Mouse (Mus musculus): ENCODE data around the gene Dgki. TPM values are rescaled to one million over a fixed set of nuclear protein-coding genes. Genes with fewer than 3 reads are reported as not detected.

Dgki gene
- total RNA-seq, 1 experiment: 0.94 TPM

DNA sequence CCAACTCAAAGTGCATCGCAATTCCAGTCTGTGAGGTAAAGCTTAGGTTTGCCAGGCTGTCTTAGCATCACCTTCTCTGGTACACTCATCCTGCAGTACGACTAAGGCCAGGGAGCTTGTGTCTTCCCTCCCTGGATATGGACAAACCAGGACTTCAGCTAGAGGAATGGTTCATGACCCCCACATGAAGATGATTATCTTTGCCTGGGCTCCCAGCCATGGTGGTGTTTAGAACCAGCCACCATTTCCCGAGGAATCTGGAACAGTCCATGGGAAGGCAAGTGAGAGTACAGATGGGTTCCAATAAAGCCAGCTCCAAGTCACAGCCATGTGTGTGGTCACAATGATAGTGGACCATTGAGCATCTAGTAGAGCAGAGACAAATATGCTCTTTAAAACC, 427.1 kb downstream of the Dgki start:
- Histone ChIP-seq H3K4me1 (ENCODE audit: control insufficient read depth in 2 of 2, insufficient read depth in 2 of 2, low read length in 2 of 2, poor library complexity in 1 of 2) (no peaks in the 10 kb centered on the region), H3K27ac (ENCODE audit: insufficient read depth, low read depth, low read length, poor library complexity, severe bottlenecking) (no peak overlapping the region), H3K9ac (ENCODE audit: insufficient read depth, low read depth, low read length, poor library complexity, severe bottlenecking) (no peak overlapping the region), H3K36me3 (ENCODE audit: control insufficient read depth, insufficient read depth, low read length, poor library complexity, severe bottlenecking) (no peaks in the 10 kb centered on the region), H3K4me3 (ENCODE audit: insufficient read depth in 1 of 2, low read depth in 1 of 2, low read length in 2 of 2, poor library complexity in 1 of 2, severe bottlenecking in 1 of 2) (no peak overlapping the region), H3K9me3 (ENCODE audit: control insufficient read depth, insufficient read depth, low read depth, low read length) (no peaks in the 10 kb centered on the region)
- no peak for TF ChIP-seq ZC3H11A (IDR thresholded peaks at IDR 0.05; ENCODE audit: borderline replicate concordance, low read depth, low read length)
- no peak for TF ChIP-seq CHD2 (IDR thresholded peaks at IDR 0.05; ENCODE audit: low read depth, low read length)
- no peak for TF ChIP-seq HCFC1 (IDR thresholded peaks at IDR 0.05; ENCODE audit: borderline replicate concordance, insufficient read depth, low read length)
- no peak for TF ChIP-seq ZNF384 (IDR thresholded peaks at IDR 0.05; ENCODE audit: low read depth, low read length)
- no peak for TF ChIP-seq MAFK (IDR thresholded peaks at IDR 0.05; ENCODE audit: insufficient read depth, low read depth, low read length)
- no peak for DNase-seq (ENCODE audit: low read depth, low spot score)
- in situ Hi-C loops (cut with MboI; ENCODE audit: low sequenced_read_pairs in 2 of 2, unreplicated experiment in 2 of 2): no loop called here

- H3K4me1 ChIP-seq (ENCODE audit: control insufficient read depth in 2 of 2, insufficient read depth in 2 of 2, low read length in 2 of 2, poor library complexity in 1 of 2): no peaks in the 10 kb centered on the region
- H3K36me3 ChIP-seq (ENCODE audit: control insufficient read depth, insufficient read depth, low read length, poor library complexity, severe bottlenecking): no peaks in the 10 kb centered on the region
- H3K9ac ChIP-seq (ENCODE audit: insufficient read depth, low read depth, low read length, poor library complexity, severe bottlenecking): no peak overlapping the region
- in situ Hi-C loops (cut with MboI; ENCODE audit: low sequenced_read_pairs in 2 of 2, unreplicated experiment in 2 of 2): no loop called here
- H3K27ac ChIP-seq (ENCODE audit: insufficient read depth, low read depth, low read length, poor library complexity, severe bottlenecking): no peak overlapping the region
- no peaks in the 10 kb centered on the region for H3K9me3 ChIP-seq (ENCODE audit: control insufficient read depth, insufficient read depth, low read depth, low read length)
- no peak overlapping the region for H3K4me3 ChIP-seq (ENCODE audit: insufficient read depth in 1 of 2, low read depth in 1 of 2, low read length in 2 of 2, poor library complexity in 1 of 2, severe bottlenecking in 1 of 2)
- TF ChIP-seq CHD2 (IDR thresholded peaks at IDR 0.05; ENCODE audit: low read depth, low read length) (no peak), MAFK (IDR thresholded peaks at IDR 0.05; ENCODE audit: insufficient read depth, low read depth, low read length) (no peak), ZC3H11A (IDR thresholded peaks at IDR 0.05; ENCODE audit: borderline replicate concordance, low read depth, low read length) (no peak), ZNF384 (IDR thresholded peaks at IDR 0.05; ENCODE audit: low read depth, low read length) (no peak), HCFC1 (IDR thresholded peaks at IDR 0.05; ENCODE audit: borderline replicate concordance, insufficient read depth, low read length) (no peak)
- DNase-seq (ENCODE audit: low read depth, low spot score): no peak
These were observed 431.8 kb downstream of the Dgki start for GRCm38 (mm10) chr6:36868217-36868616.

GRCm38 (mm10) chr6:36858258-36859041, 441.5 kb downstream of the Dgki start:
- Histone ChIP-seq H3K27ac (ENCODE audit: insufficient read depth, low read depth, low read length, poor library complexity, severe bottlenecking) (peak overlapping the region; percentile 98), H3K9ac (ENCODE audit: insufficient read depth, low read depth, low read length, poor library complexity, severe bottlenecking) (no peak overlapping the region)
- in situ Hi-C loops (cut with MboI; ENCODE audit: low sequenced_read_pairs in 2 of 2, unreplicated experiment in 2 of 2): no loop called here

GRCm38 (mm10) chr6:36857627-36858257, 442.2 kb downstream of the Dgki start:
- H3K27ac ChIP-seq (ENCODE audit: insufficient read depth, low read depth, low read length, poor library complexity, severe bottlenecking): peak overlapping the region; percentile 53; the same call in 1 of the 2 replicates
- in situ Hi-C loops (cut with MboI; ENCODE audit: low sequenced_read_pairs in 2 of 2, unreplicated experiment in 2 of 2): no loop called here
- no peak overlapping the region for H3K9ac ChIP-seq (ENCODE audit: insufficient read depth, low read depth, low read length, poor library complexity, severe bottlenecking)
- DNase-seq (ENCODE audit: low read depth, low spot score): no peak
- no peak overlapping the region for H3K4me3 ChIP-seq (ENCODE audit: insufficient read depth in 1 of 2, low read depth in 1 of 2, low read length in 2 of 2, poor library complexity in 1 of 2, severe bottlenecking in 1 of 2)
- TF ChIP-seq HCFC1 (IDR thresholded peaks at IDR 0.05; ENCODE audit: borderline replicate concordance, insufficient read depth, low read length) (no peak), MAFK (IDR thresholded peaks at IDR 0.05; ENCODE audit: insufficient read depth, low read depth, low read length) (peak; percentile 73), ZNF384 (IDR thresholded peaks at IDR 0.05; ENCODE audit: low read depth, low read length) (peak; percentile 98), ZC3H11A (IDR thresholded peaks at IDR 0.05; ENCODE audit: borderline replicate concordance, low read depth, low read length) (no peak)
- H3K4me1 ChIP-seq (ENCODE audit: control insufficient read depth in 2 of 2, insufficient read depth in 2 of 2, low read length in 2 of 2, poor library complexity in 1 of 2): peaks cover 0 to 7% of the 10 kb centered on the region in 2 experiments; a peak in 1 of 4 replicates
- no peaks in the 10 kb centered on the region for H3K36me3 ChIP-seq (ENCODE audit: control insufficient read depth, insufficient read depth, low read length, poor library complexity, severe bottlenecking)
- H3K9me3 ChIP-seq (ENCODE audit: control insufficient read depth, insufficient read depth, low read depth, low read length): no peaks in the 10 kb centered on the region

More at GRCm38 (mm10) chr6:36858258-36859041, 441.5 kb downstream of the Dgki start:
- H3K36me3 ChIP-seq (ENCODE audit: control insufficient read depth, insufficient read depth, low read length, poor library complexity, severe bottlenecking): no peaks in the 10 kb centered on the region
- DNase-seq (ENCODE audit: low read depth, low spot score): peak; percentile 63
- H3K9me3 ChIP-seq (ENCODE audit: control insufficient read depth, insufficient read depth, low read depth, low read length): no peaks in the 10 kb centered on the region
- TF ChIP-seq CHD2 (IDR thresholded peaks at IDR 0.05; ENCODE audit: low read depth, low read length) (no peak), ZC3H11A (IDR thresholded peaks at IDR 0.05; ENCODE audit: borderline replicate concordance, low read depth, low read length) (no peak), ZNF384 (IDR thresholded peaks at IDR 0.05; ENCODE audit: low read depth, low read length) (no peak), MAFK (IDR thresholded peaks at IDR 0.05; ENCODE audit: insufficient read depth, low read depth, low read length) (no peak), HCFC1 (IDR thresholded peaks at IDR 0.05; ENCODE audit: borderline replicate concordance, insufficient read depth, low read length) (no peak)
- H3K4me1 ChIP-seq (ENCODE audit: control insufficient read depth in 2 of 2, insufficient read depth in 2 of 2, low read length in 2 of 2, poor library complexity in 1 of 2): peaks cover 0 to 7% of the 10 kb centered on the region in 2 experiments; a peak in 1 of 4 replicates
- no peak overlapping the region for H3K4me3 ChIP-seq (ENCODE audit: insufficient read depth in 1 of 2, low read depth in 1 of 2, low read length in 2 of 2, poor library complexity in 1 of 2, severe bottlenecking in 1 of 2)

Data from ES-E14 (cell line).